Mouse (Mus musculus) ES-E14 (cell line): ENCODE results near the gene Birc5. TPM values are rescaled to one million over a fixed set of nuclear protein-coding genes. Genes with fewer than 3 reads are reported as not detected.

Experiments used
- DNase-seq: peaks from one replicate; pipeline ENCODE4 v3.0.0-alpha.2; 2013; ENCODE audit warnings: low read depth, low spot score
- H3K27ac ChIP-seq: 2 replicates; pipeline ENCODE4 v1.5.1; 2012; ENCODE audit warnings: low read depth, mild to moderate bottlenecking, low read length, moderate library complexity, mixed read lengths; ENCODE audit not compliant: poor library complexity, insufficient read depth, severe bottlenecking
- H3K36me3 ChIP-seq: 2 replicates; pipeline ENCODE4 v1.6.1; 2012; ENCODE audit warnings: mild to moderate bottlenecking, low read length, moderate library complexity, mixed read lengths; ENCODE audit not compliant: control insufficient read depth, poor library complexity, insufficient read depth, severe bottlenecking
- H3K4me1 ChIP-seq, 2 experiments: fragments of 150-350 bp in 1 of 2; sonication (generic) in 1 of 2; 2 replicates each; pipeline ENCODE4 v1.6.1; 2012; ENCODE audit warnings: low read length in 2 of 2, mild to moderate bottlenecking in 1 of 2, mixed read lengths in 1 of 2; ENCODE audit not compliant: control insufficient read depth in 2 of 2, insufficient read depth in 2 of 2, poor library complexity in 1 of 2
- H3K4me3 ChIP-seq, 2 experiments: fragments of 150-350 bp in 1 of 2; sonication (generic) in 1 of 2; 2 replicates each; pipeline ENCODE4 v1.5.1; 2012; ENCODE audit warnings: low read length in 2 of 2, low read depth in 1 of 2, mild to moderate bottlenecking in 1 of 2, mixed read lengths in 1 of 2; ENCODE audit not compliant: insufficient read depth in 1 of 2, poor library complexity in 1 of 2, severe bottlenecking in 1 of 2
- H3K9ac ChIP-seq: 2 replicates; pipeline ENCODE4 v1.6.1; 2012; ENCODE audit warnings: low read depth, mild to moderate bottlenecking, low read length, mixed read lengths; ENCODE audit not compliant: poor library complexity, insufficient read depth, severe bottlenecking
- H3K9me3 ChIP-seq: fragments of 150-350 bp; sonication (generic); 2 replicates; pipeline ENCODE4 v1.6.1; 2012; ENCODE audit warnings: low read depth, mild to moderate bottlenecking, low read length; ENCODE audit not compliant: control insufficient read depth, insufficient read depth
- CHD2 ChIP-seq: IDR thresholded peaks from 2 replicates; pipeline ENCODE4 v1.6.1; 2014; ENCODE audit warnings: mild to moderate bottlenecking, low read depth, low read length, inconsistent platforms
- HCFC1 ChIP-seq: IDR thresholded peaks from 2 replicates; pipeline ENCODE4 v1.6.1; 2012; ENCODE audit warnings: low read length, inconsistent platforms, borderline replicate concordance; ENCODE audit not compliant: insufficient read depth
- MAFK ChIP-seq: IDR thresholded peaks from 2 replicates; pipeline ENCODE4 v1.6.1; 2014; ENCODE audit warnings: mild to moderate bottlenecking, low read depth, low read length, inconsistent platforms; ENCODE audit not compliant: insufficient read depth
- ZC3H11A ChIP-seq: IDR thresholded peaks from 2 replicates; pipeline ENCODE4 v1.6.1; 2012; ENCODE audit warnings: low read depth, mild to moderate bottlenecking, inconsistent platforms, low read length, borderline replicate concordance
- ZNF384 ChIP-seq: IDR thresholded peaks from 2 replicates; pipeline ENCODE4 v1.6.1; 2012; ENCODE audit warnings: low read depth, low read length, inconsistent platforms
- in situ Hi-C, 2 experiments: fragments of 600-800 bp; cut with MboI; formaldehyde crosslinking; loops; one replicate each; pipeline ENCODE4 v1.15.1; 2025; ENCODE audit warnings: low sequenced_read_pairs in 2 of 2, inconsistent platforms in 1 of 2; ENCODE audit not compliant: unreplicated experiment in 2 of 2
- total RNA-seq: library from RNA; depleted of rRNA; stranded (reverse); fragments of 300-350 nt; gene quantifications from 2 replicates; pipeline ENCODE4 v1.2.3, GENCODE M21; 2012

Gene Birc5
- total RNA-seq, 1 experiment = 166 TPM

DNA sequence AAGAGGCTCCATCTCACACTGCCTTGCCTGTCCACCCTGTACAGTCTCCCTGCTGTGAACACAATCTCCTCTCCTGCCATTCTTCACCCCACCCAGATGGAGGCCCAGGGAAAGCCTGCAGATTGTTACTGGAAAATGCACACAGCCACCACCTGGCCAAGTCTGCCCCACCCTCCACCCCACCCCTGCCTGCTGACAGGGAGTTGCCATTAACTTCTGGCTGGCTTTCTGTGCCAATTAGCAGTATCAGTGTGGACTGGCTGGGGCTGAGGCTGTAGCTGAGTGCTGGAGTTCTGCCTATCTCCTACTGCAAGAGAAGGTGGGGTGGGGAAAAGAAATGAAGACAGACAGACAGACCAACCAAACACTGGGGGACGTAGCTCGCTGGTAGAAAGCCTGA, 10.5 kb upstream of the Birc5 start:
- in situ Hi-C loops = no loop called here
- Histone ChIP-seq H3K36me3 (no peaks in the 10 kb centered on the region), H3K27ac (no peak overlapping the region; the same call in 1 of the 2 replicates), H3K9ac (no peak overlapping the region), H3K4me3 (no peak overlapping the region), H3K9me3 (no peaks in the 10 kb centered on the region), H3K4me1 (peaks cover 1 to 12% of the 10 kb centered on the region in 2 experiments; a peak in 3 of 4 replicates)
- DNase-seq = no peak
- TF ChIP-seq MAFK (no peak), ZC3H11A (no peak), CHD2 (no peak), HCFC1 (no peak), ZNF384 (no peak)

DNA sequence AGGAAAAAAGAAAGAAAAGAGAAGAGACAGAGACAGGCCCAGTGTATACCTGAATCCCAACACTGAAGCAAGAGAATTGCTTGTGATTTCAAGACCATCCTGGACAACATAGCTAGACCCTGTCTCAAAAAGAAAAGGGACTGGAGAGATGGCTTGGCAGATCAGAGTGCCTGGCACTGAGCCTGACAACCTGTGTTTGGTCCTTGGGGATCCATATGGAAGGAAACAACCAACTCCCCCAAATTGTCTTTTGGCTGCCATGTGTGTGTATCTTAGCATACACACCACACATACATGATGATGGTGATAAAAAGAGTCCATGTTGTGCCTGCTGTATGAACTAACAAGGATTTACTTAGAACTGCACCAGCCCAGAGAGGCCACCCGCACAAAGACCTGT, 10.0 kb upstream of the Birc5 start:
- in situ Hi-C loops = no loop called here
- no peak for TF ChIP-seq HCFC1
- TF ChIP-seq MAFK = no peak
- no peak for TF ChIP-seq ZNF384
- TF ChIP-seq CHD2 = no peak
- no peak for TF ChIP-seq ZC3H11A
- Histone ChIP-seq H3K9me3 (no peaks in the 10 kb centered on the region), H3K4me3 (no peak overlapping the region), H3K9ac (no peak overlapping the region), H3K36me3 (no peaks in the 10 kb centered on the region), H3K4me1 (peaks cover 1 to 12% of the 10 kb centered on the region in 2 experiments; a peak in 3 of 4 replicates), H3K27ac (no peak overlapping the region)
- no peak for DNase-seq

DNA sequence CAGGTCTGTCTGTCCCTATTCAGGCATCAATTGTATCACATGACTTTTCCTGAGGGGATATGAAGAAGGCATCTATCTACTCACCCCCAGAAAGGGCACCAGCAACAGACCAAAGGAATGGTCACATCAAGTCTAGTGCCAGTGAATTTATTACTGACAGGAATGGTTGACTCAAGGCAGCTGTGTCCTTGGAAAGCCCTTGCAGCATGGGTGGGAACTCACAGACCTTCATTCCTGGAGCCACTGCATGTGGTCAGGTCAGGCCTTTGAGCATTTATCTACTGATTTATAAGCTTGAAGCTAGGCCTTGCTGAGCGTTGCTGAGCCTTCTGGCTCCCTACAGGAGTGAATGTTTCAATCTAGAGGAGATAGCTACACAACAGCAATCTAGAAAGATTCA, 8.1 kb upstream of the Birc5 start:
- H3K9ac ChIP-seq = no peak overlapping the region
- H3K4me3 ChIP-seq = no peak overlapping the region
- no peaks in the 10 kb centered on the region for H3K9me3 ChIP-seq
- H3K27ac ChIP-seq = no peak overlapping the region
- H3K4me1 ChIP-seq = peaks cover 1 to 9% of the 10 kb centered on the region in 2 experiments; a peak in 3 of 4 replicates
- DNase-seq = no peak
- TF ChIP-seq MAFK (no peak), CHD2 (no peak), ZNF384 (no peak), HCFC1 (no peak), ZC3H11A (no peak)
- in situ Hi-C loops = no loop called here
- no peaks in the 10 kb centered on the region for H3K36me3 ChIP-seq

DNA sequence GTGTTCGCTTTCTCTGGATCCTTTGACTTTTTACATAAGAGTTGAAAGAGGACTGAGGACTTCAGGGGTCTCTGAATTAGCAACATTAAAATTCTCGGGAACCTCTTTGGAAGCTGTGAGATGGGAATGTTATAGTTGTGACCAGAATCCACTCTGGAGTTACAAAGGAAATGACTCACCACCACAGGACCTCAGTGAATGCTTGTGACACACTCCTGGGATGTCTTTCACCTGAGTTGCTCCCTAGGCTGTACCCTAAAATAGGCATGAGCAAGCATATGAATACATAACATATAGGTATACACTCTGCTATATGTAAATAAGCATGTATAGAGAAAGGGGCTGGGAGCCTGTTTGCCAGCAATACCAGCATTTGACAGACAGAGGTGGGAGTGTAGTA, 5.6 kb upstream of the Birc5 start:
- H3K27ac ChIP-seq = no peak overlapping the region
- TF ChIP-seq ZC3H11A (no peak), CHD2 (no peak), HCFC1 (no peak), MAFK (no peak), ZNF384 (no peak)
- no peaks in the 10 kb centered on the region for H3K9me3 ChIP-seq
- no peaks in the 10 kb centered on the region for H3K36me3 ChIP-seq
- H3K9ac ChIP-seq = no peak overlapping the region
- no peak for DNase-seq
- no peak overlapping the region for H3K4me3 ChIP-seq
- peaks cover 0 to 12% of the 10 kb centered on the region in 2 experiments; a peak in 2 of 4 replicates for H3K4me1 ChIP-seq
- in situ Hi-C loops = no loop called here

- Histone ChIP-seq H3K9me3 (no peaks in the 10 kb centered on the region), H3K9ac (no peak overlapping the region), H3K36me3 (no peaks in the 10 kb centered on the region), H3K4me3 (no peak overlapping the region), H3K27ac (no peak overlapping the region), H3K4me1 (peaks cover 0 to 9% of the 10 kb centered on the region in 2 experiments; a peak in 2 of 4 replicates)
- no peak for DNase-seq
- in situ Hi-C loops = no loop called here
- TF ChIP-seq HCFC1 (no peak), MAFK (no peak), ZC3H11A (no peak), ZNF384 (no peak), CHD2 (no peak)
These were observed 4.1 kb upstream of the Birc5 start for GRCm38 (mm10) chr11:117844997-117845396.
